Mouse (Mus musculus) liver, embryonic 14.5 days (tissue): ENCODE results near the gene Snx22.

Experiments used
- CTCF ChIP-seq: IDR thresholded peaks from 2 replicates; pipeline ENCODE4 v1.5.1; 2016; ENCODE audit warnings: antibody characterized with exemption, low read depth, control low read depth
- EP300 ChIP-seq: IDR thresholded peaks from 2 replicates; pipeline ENCODE4 v1.6.1; 2016; ENCODE audit warnings: antibody characterized with exemption, low read depth

DNA sequence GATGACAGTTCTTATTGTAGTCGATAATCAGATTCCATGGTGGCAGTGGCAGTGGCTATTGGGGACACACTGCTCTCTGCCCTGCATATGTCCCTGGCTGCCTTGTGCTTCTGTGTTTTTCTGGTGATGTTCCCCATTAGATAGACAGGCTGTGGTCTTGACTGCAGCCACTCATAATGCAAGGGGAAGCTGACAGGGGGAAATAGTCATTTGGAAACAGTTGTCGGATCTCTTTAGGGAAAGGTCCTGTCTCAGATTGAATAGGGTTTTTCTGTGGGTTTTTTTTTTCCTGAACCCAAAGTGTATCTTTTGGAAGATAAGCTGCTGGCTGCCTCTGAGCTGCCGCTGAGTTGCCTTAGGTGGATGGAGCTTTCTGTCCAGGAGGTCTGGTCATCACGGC is 12.5 kb upstream of the Snx22 start:
- TF ChIP-seq CTCF (no peak), EP300 (no peak)
